8 mouse cellular contexts compared by ENCODE assay signal in genomic region chr11:120235385-120236113, GRCm38 (mm10). TPM values are rescaled to one million over a fixed set of nuclear protein-coding genes. Genes with fewer than 3 reads are reported as not detected.
A peak's percentile ranks its signal among the peaks of the same experiment; 100 is the strongest.
DNase-seq lines count a peak whose midpoint lies in the region; ATAC-seq and TF ChIP-seq lines count a peak whose summit lies in the region.

No protein-coding gene starts in this region.

- peak overlapping the region; percentile 100 for H3K27ac ChIP-seq in hindbrain, embryonic 10.5 days
- peak overlapping the region; percentile 83 for H3K27ac ChIP-seq in limb, embryonic 14.5 days (replicated peaks; ENCODE audit: low read depth, low read length)
- peak overlapping the region; percentile 98 for H3K27ac ChIP-seq in neural tube, embryonic 11.5 days (ENCODE audit: low read depth, low read length)

- H3K9ac ChIP-seq in limb, embryonic 14.5 days (ENCODE audit: low read depth, low read length, severe bottlenecking), result peak overlapping the region; percentile 99
- peak overlapping the region; percentile 100 for H3K9ac ChIP-seq in neural tube, embryonic 11.5 days (ENCODE audit: low read length)

- TF ChIP-seq POLR2A in limb, embryonic 14.5 days (IDR thresholded peaks at IDR 0.05; ENCODE audit: borderline replicate concordance, extremely low read depth, insufficient read depth, insufficient read length), result no peak

- H3K9me3 ChIP-seq in hindbrain, embryonic 10.5 days, result no peaks in the 10 kb centered on the region
- no peaks in the 10 kb centered on the region for H3K9me3 ChIP-seq in limb, embryonic 14.5 days (ENCODE audit: control insufficient read depth, low read length)
- no peaks in the 10 kb centered on the region for H3K9me3 ChIP-seq in neural tube, embryonic 11.5 days (ENCODE audit: control insufficient read depth, low read length)

- WGBS in hindbrain, embryonic 10.5 days, result under 1% methylated on average over 40 of the region's 40 CpGs
- under 1% methylated on average over 40 of the region's 40 CpGs for WGBS in limb, embryonic 14.5 days
- under 1% methylated on average over 38 of the region's 40 CpGs for WGBS in neural tube, embryonic 11.5 days

- H3K27me3 ChIP-seq in hindbrain, embryonic 10.5 days (ENCODE audit: insufficient read depth, poor library complexity, severe bottlenecking), result peaks cover 4% of the 10 kb centered on the region; the same call in 1 of the 2 replicates
- H3K27me3 ChIP-seq in limb, embryonic 14.5 days (ENCODE audit: control insufficient read depth, insufficient read depth, low read length), result no peaks in the 10 kb centered on the region
- H3K27me3 ChIP-seq in neural tube, embryonic 11.5 days (ENCODE audit: control insufficient read depth, insufficient read depth, low read length), result no peaks in the 10 kb centered on the region

- peaks cover 55% of the 10 kb centered on the region for H3K4me1 ChIP-seq in hindbrain, embryonic 10.5 days (replicated peaks)
- peaks cover 31% of the 10 kb centered on the region for H3K4me1 ChIP-seq in limb, embryonic 14.5 days (ENCODE audit: control insufficient read depth, insufficient read depth, low read length)
- peaks cover 30% of the 10 kb centered on the region for H3K4me1 ChIP-seq in neural tube, embryonic 11.5 days (ENCODE audit: control insufficient read depth, insufficient read depth, low read length)

- peaks cover 14% of the 10 kb centered on the region for H3K36me3 ChIP-seq in hindbrain, embryonic 10.5 days
- 0 out of 2 replicates have a peak, but pooled peaks cover 10% of the 10 kb centered on the region for H3K36me3 ChIP-seq in limb, embryonic 14.5 days (ENCODE audit: control insufficient read depth, insufficient read depth, low read length)
- H3K36me3 ChIP-seq in neural tube, embryonic 11.5 days (ENCODE audit: control insufficient read depth, insufficient read depth, low read length), result no peaks in the 10 kb centered on the region

- peak overlapping the region; percentile 96 for H3K4me2 ChIP-seq in limb, embryonic 14.5 days (replicated peaks; ENCODE audit: low read depth, low read length, severe bottlenecking)
- peak overlapping the region; percentile 99 for H3K4me2 ChIP-seq in neural tube, embryonic 11.5 days (ENCODE audit: low read depth)

- H3K4me3 ChIP-seq in hindbrain, embryonic 10.5 days, result peak overlapping the region; percentile 73
- peak overlapping the region; percentile 83 for H3K4me3 ChIP-seq in limb, embryonic 14.5 days (replicated peaks; ENCODE audit: low read length)
- peak overlapping the region; percentile 97 for H3K4me3 ChIP-seq in neural tube, embryonic 11.5 days (ENCODE audit: low read depth, low read length)

- ATAC-seq in limb, embryonic 14.5 days (ENCODE audit: low FRiP score, low read depth), result no peak
- ATAC-seq in neural tube, embryonic 11.5 days (ENCODE audit: insufficient read depth, low FRiP score, low TSS enrichment), result no peak

- peak; percentile 36 to 43 for DNase-seq in left cerebral cortex, adult 18-20 months (ENCODE audit: low spot score in 2 of 2)
- DNase-seq in left cerebral cortex, adult 9 months (ENCODE audit: low spot score in 2 of 2), result no peak
- peak; percentile 59 for DNase-seq in R1 (ENCODE audit: low read depth, low spot score)
- peak; percentile 88 for DNase-seq in embryo, embryonic 9.5 days (ENCODE audit: extremely low spot score)
- peak; percentile 84 for DNase-seq in hindbrain, embryonic 10.5 days (ENCODE audit: low spot score)
- peak; percentile 51 for DNase-seq in limb, embryonic 14.5 days (ENCODE audit: low spot score)
- peak; percentile 84 for DNase-seq in neural tube, embryonic 11.5 days (ENCODE audit: low spot score)
- no peak for DNase-seq in spleen, postnatal 4 days (ENCODE audit: low spot score in 2 of 2)

RNA-seq across cellular contexts. Expression of gene Bahcc1, which starts 2.8 kb away (rescaled TPM):
- total RNA-seq in left cerebral cortex, adult 18-20 months (2021), result 10 to 100 TPM; 18.8 to 19.0 TPM
- polyA plus RNA-seq in hindbrain, embryonic 10.5 days (2016; fragmentation: Nextera tagmentation; extraction: Ambion mirVana), result 17.0 and 18.8 TPM in 2 replicates
- 22.9 and 28.3 TPM in 2 replicates for polyA plus RNA-seq in limb, embryonic 14.5 days (2012; rRNA removed)
- 14.0 and 14.9 TPM in 2 replicates for polyA plus RNA-seq in limb, embryonic 14.5 days (2014; fragmentation: Nextera tagmentation; extraction: Ambion mirVana)
- polyA plus RNA-seq in neural tube, embryonic 11.5 days (2014; fragmentation: Nextera tagmentation; extraction: Ambion mirVana), result 19.7 and 22.7 TPM in 2 replicates

Comparison
In these comparisons a context has a peak if more than half of its experiments do, and no peak if none do; other contexts are left out.
1. DNase-seq: peak in left cerebral cortex, adult 18-20 months (2 of 2), R1 (single experiment), embryo, embryonic 9.5 days (single experiment), hindbrain, embryonic 10.5 days (single experiment), limb, embryonic 14.5 days (single experiment) and neural tube, embryonic 11.5 days (single experiment); none in left cerebral cortex, adult 9 months (0 of 2) and spleen, postnatal 4 days (0 of 2).
2. Peak in every context shown above with its lines, with median percentiles within 50 percentile points of each other: H3K27ac ChIP-seq and H3K4me3 ChIP-seq.